Mouse (Mus musculus) kidney, embryonic 16.5 days (tissue): ENCODE measurements around the gene Pdk2. TPM values are rescaled to one million over a fixed set of nuclear protein-coding genes. Genes with fewer than 3 reads are reported as not detected.

Source experiments
- ATAC-seq: fragments of 200-750 bp; cut with Nextera tagmentation; 2 replicates; pipeline ENCODE4 v1.8.0; 2017; ENCODE audit warnings: moderate TSS enrichment; ENCODE audit not compliant: low FRiP score, low TSS enrichment
- H3K27ac ChIP-seq: fragments of 300-500 bp; sonication (generic); 2 replicates; pipeline ENCODE4 v1.5.1; 2014; ENCODE audit warnings: low read length
- H3K27me3 ChIP-seq: fragments of 300-500 bp; sonication (generic); 2 replicates; pipeline ENCODE4 v1.6.1; 2014; ENCODE audit warnings: low read length, control low read depth, mixed read lengths; ENCODE audit not compliant: insufficient read depth
- H3K36me3 ChIP-seq: fragments of 300-500 bp; sonication (generic); 2 replicates; pipeline ENCODE4 v1.6.1; 2014; ENCODE audit warnings: low read length, control low read depth, mixed read lengths; ENCODE audit not compliant: insufficient read depth
- H3K4me1 ChIP-seq: fragments of 300-500 bp; sonication (generic); 2 replicates; pipeline ENCODE4 v1.6.1; 2014; ENCODE audit warnings: low read length, control low read depth, mixed read lengths; ENCODE audit not compliant: insufficient read depth
- H3K4me2 ChIP-seq: fragments of 300-500 bp; sonication (generic); replicated peaks from 2 replicates; pipeline ENCODE4 v1.6.1; 2014; ENCODE audit warnings: low read depth, low read length
- H3K4me3 ChIP-seq: fragments of 300-500 bp; sonication (generic); 2 replicates; pipeline ENCODE4 v1.5.1; 2014; ENCODE audit warnings: mild to moderate bottlenecking, low read length
- H3K9ac ChIP-seq: fragments of 300-500 bp; sonication (generic); replicated peaks from 2 replicates; pipeline ENCODE4 v1.6.1; 2014; ENCODE audit warnings: low read length
- H3K9me3 ChIP-seq: fragments of 300-500 bp; sonication (generic); 2 replicates; pipeline ENCODE4 v1.6.1; 2016; ENCODE audit warnings: low read length, control low read depth
- WGBS: fragments of 180-500 bp; shearing (Covaris S2); extraction: QIAGEN DNeasy Blood & Tissue Kit; methylation state at CpG from one replicate; pipeline ENCODE4 v1.1.7; 2014; 5-methylcytosine and 5-hydroxymethylcytosine counted together
- polyA plus RNA-seq: library from polyadenylated mRNA; unstranded; fragments of >200 nt; fragmentation: Nextera tagmentation; extraction: Ambion mirVana; gene quantifications from 2 replicates; pipeline ENCODE4 v1.2.1, GENCODE M21; 2015

Pdk2 gene
- polyA plus RNA-seq, 1 experiment from 2014 or later, result 72.3 TPM

DNA sequence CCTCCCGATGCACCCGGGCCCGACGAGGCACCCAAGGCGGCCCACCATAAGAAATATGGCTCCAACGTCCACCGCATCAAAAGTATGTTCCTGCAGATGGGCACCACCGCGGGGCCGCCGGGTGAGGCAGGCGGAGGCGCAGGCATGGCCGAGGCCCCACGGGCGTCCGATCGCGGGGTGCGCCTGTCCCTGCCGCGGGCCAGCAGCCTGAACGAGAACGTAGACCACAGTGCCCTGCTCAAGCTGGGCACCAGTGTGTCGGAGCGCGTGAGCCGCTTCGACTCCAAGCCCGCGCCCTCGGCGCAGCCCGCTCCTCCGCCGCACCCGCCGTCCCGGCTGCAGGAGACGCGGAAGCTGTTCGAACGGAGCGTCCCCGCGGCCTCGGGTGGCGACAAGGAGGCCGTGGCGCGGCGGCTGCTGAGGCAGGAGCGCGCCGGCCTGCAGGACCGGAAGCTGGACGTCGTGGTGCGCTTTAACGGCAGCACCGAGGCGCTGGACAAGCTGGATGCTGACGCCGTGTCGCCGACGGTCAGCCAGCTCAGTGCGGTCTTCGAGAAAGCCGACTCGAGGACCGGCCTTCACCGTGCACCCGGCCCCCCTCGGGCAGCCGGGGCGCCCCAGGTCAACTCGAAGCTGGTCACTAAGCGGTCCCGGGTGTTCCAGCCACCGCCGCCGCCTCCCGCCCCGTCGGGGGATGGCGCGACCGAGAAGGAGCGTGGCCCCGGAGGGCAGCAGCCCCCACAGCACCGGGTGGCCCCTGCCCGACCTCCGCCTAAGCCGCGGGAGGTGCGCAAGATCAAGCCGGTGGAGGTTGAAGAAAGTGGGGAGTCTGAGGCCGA lies 49.3 kb downstream of the Pdk2 start:
- Histone ChIP-seq H3K27me3 (no peaks in the 10 kb centered on the region), H3K36me3 (peaks cover 6% of the 10 kb centered on the region), H3K9me3 (no peaks in the 10 kb centered on the region), H3K9ac (peak overlapping the region; percentile 93), H3K4me2 (peak overlapping the region; percentile 90), H3K4me3 (peak overlapping the region; percentile 95), H3K4me1 (peaks cover 69% of the 10 kb centered on the region), H3K27ac (peak overlapping the region; percentile 95)
- no peak for ATAC-seq
- WGBS, result under 1% methylated on average over 94 of the region's 99 CpGs

DNA sequence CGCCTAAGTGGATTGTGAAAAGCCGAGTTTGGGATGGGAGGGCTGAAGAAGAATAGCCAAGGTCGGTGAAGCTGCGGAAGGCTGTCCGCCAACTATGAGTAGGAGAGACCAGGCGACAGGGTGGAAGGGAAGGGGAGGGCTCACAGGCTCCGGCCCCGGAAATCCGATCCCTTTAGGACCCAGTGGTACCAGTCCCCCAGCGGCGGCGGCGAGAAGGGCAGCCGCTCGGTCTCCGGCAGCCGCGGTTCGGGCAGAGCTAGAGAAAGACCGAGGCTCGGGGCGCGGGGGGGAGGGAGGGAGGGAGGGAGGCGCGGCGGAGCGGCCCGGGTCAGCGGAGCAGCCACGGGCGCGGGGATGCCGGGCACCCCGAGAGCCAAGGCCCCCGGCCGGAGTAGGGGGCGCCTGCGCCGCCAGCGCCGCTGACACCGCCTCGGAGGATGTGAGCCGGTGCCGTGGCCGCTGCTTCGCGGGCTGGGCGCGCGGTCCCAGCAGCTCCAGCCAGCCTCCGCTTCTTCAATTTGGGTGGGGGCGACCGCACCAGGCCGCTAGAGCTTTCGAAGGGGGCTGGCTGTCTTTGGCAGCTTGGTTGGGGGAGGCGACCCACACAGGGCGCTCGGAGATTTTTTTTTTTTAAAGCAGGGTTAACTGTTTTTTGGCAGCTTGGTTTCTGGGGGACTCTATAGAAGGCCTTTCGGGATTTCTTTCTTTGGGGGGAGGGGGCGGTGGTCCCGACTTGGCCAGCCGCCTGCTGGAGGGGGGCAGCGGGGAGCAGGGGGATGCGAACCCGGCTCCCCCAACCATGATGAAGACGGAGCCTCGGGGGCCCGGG lies 50.2 kb downstream of the Pdk2 start, which contains the start of gene Ppp1r9b:
Gene Ppp1r9b (plus strand): TSS at position 287 of the 829 bp plus-strand sequence.
- no peaks in the 10 kb centered on the region for H3K27me3 ChIP-seq
- peak within 1 kb of the TSS; percentile 95 for H3K27ac ChIP-seq
- no peaks in the 10 kb centered on the region for H3K36me3 ChIP-seq
- peak within 1 kb of the TSS; percentile 93 for H3K9ac ChIP-seq
- H3K9me3 ChIP-seq, result no peaks in the 10 kb centered on the region
- H3K4me1 ChIP-seq, result peaks cover 68% of the 10 kb centered on the region
- peak within 1 kb of the TSS; percentile 95 for H3K4me3 ChIP-seq
- peak within 1 kb of the TSS; percentile 90 for H3K4me2 ChIP-seq
- under 1% methylated on average over 53 of the region's 69 CpGs for WGBS
- ATAC-seq, result peak; percentile 87

DNA sequence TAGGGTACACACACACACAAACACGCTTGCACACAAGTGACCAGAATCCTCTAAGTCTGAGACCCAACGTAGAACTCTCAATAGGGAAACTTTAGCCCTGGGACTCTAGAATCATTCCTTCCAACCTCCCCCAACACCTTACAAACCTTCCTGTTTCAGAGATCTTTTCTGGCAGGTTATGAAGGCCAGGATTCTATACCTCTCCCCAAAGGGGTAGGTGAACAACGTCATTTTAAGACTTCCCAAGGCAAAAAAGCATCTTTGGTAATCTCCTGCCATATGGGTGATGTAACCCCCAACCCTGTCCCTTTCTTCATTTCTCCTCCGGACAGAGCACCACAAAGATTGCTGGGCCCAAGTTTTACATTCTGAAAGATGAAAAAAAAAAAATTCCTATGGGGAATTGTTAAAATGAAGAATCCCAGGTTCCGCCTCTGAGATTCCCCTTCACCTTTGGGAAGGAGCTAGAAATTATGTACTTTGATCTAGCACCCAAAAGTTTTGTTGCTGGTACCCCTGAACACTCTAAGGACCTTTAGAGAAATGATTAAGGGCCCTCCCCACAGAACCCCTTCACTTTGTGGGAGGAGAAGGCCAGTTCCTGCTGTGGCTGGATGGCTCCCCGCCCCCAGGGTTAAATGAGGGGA lies 50.9 kb downstream of the Pdk2 start:
- Histone ChIP-seq H3K4me2 (peak overlapping the region; percentile 90), H3K27me3 (no peaks in the 10 kb centered on the region), H3K27ac (peak overlapping the region; percentile 95), H3K36me3 (no peaks in the 10 kb centered on the region), H3K4me1 (peaks cover 61% of the 10 kb centered on the region), H3K4me3 (peak overlapping the region; percentile 95), H3K9ac (peak overlapping the region; percentile 93), H3K9me3 (no peaks in the 10 kb centered on the region)
- no peak for ATAC-seq
- WGBS, result 43% methylated on average over 6 of the region's 6 CpGs

DNA sequence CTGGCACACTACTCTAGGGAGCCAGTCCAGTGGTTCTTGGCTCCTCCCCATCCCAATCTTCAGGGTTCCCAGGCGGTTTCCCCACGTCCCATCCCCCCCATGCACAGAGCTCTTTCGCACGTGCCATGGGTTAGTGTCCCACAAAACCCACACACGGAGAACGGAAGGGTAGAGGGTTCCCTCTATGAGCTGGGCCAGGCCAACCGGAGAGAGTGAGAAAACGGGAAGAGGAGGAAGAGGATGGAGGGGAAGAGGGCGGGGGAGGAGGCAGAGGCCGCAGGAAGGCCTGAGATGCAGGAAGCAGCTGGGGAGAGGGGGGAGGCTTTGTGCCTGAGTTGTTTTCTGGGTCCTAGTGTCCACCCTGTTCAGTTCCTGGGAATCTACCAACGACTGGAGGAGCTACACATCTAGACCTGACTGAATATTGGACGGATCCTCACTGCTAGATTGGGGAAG lies 51.6 kb downstream of the Pdk2 start:
- no peaks in the 10 kb centered on the region for H3K36me3 ChIP-seq
- 1% methylated on average over 12 of the region's 12 CpGs for WGBS
- H3K4me1 ChIP-seq, result peaks cover 54% of the 10 kb centered on the region
- peak; percentile 46 for ATAC-seq
- peak overlapping the region; percentile 95 for H3K4me3 ChIP-seq
- no peaks in the 10 kb centered on the region for H3K27me3 ChIP-seq
- H3K9ac ChIP-seq, result peak overlapping the region; percentile 93
- H3K9me3 ChIP-seq, result no peaks in the 10 kb centered on the region
- peak overlapping the region; percentile 90 for H3K4me2 ChIP-seq
- peak overlapping the region; percentile 95 for H3K27ac ChIP-seq

DNA sequence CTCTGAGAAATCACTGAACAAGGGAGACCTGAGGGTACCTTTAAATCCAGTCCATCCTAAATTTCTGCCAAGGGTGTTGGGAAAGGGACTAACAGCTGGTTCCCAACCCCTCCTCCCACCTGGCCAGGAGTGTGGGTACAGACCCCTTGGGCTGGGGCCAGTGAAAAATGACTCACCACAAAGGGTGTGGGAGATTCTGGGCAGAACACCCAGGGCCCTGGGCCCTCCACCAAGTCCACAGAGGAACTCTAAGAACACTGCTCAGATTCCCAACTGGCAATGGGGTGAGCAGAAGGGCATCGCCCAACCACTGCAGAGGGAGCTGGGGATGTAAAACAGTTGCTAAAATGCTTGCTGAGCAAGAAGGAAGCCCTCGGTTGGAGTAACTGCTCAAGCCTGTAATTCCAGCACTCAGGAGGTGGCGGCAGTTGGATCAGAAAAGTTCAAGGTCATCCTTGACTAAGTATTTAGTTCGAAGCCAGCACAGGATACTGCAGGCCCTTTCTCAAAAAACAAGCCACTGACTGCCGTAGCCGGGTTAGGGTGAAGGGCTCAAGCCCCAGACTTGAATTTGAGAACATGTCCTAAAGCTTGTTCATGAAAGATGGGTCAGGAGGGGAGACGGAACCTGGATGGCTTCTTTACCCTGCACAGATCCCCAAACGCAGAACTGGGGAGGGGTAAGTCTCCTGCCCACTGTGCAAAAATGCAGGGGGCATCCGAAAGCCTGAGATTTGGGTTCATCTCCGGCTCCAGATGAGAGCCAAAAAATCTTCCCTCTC lies 52.2 kb downstream of the Pdk2 start:
- Histone ChIP-seq H3K4me1 (peaks cover 48% of the 10 kb centered on the region), H3K27ac (peak overlapping the region; percentile 95), H3K4me2 (peak overlapping the region; percentile 90), H3K27me3 (no peaks in the 10 kb centered on the region), H3K9me3 (no peaks in the 10 kb centered on the region), H3K9ac (peak overlapping the region; percentile 93), H3K36me3 (no peaks in the 10 kb centered on the region), H3K4me3 (peak overlapping the region; percentile 95)
- 12% methylated on average over 10 of the region's 10 CpGs for WGBS
- no peak for ATAC-seq

DNA sequence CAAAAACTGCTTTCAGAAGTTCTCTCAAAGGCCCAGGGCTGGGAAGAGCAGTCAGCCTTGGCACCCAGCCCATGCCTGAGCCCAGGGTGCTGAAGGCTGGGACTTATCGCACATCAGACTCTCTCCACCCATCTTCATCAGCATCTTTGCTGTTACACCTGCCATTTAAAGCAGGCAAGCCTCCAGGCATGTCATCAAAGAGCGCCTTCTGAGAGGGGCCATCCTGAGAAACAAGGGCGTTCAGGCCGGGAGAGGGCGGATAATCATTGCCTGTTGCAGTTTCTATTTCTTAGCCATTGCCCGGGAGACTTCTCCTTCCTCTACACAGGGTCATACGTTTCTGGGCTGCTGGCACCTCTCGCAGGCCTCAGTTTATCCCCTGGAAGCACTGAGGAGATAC lies 53.3 kb downstream of the Pdk2 start:
- H3K9ac ChIP-seq, result no peak overlapping the region
- no peak for ATAC-seq
- H3K4me3 ChIP-seq, result no peak overlapping the region
- no peaks in the 10 kb centered on the region for H3K9me3 ChIP-seq
- WGBS, result 89% methylated on average over 8 of the region's 8 CpGs
- no peaks in the 10 kb centered on the region for H3K36me3 ChIP-seq
- no peak overlapping the region for H3K4me2 ChIP-seq
- H3K27me3 ChIP-seq, result no peaks in the 10 kb centered on the region
- H3K27ac ChIP-seq, result no peak overlapping the region
- H3K4me1 ChIP-seq, result peaks cover 37% of the 10 kb centered on the region

DNA sequence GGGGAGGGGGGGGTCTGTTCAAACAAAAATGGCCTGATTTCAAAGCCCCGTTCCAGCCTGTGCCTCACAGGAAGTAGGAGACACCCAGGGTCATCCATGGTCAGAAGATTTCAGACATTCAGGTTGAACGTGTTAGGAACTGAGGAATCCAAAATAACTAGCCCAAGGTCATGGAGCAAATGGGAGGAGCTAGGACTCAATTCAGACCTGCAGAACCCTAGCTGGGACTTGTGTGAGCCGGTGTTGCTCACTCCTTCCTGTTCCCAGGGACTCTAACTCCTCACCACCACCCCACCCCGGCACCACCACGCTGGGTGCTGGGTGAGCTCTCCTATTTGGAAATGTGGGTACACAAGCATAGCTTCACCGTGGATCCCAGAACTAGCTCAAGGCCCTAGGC lies 53.8 kb downstream of the Pdk2 start:
- WGBS, result 42% methylated on average over 6 of the region's 6 CpGs
- no peak for ATAC-seq
- no peak overlapping the region for H3K27ac ChIP-seq
- no peak overlapping the region for H3K9ac ChIP-seq
- H3K9me3 ChIP-seq, result no peaks in the 10 kb centered on the region
- no peak overlapping the region for H3K4me2 ChIP-seq
- peaks cover 32% of the 10 kb centered on the region for H3K4me1 ChIP-seq
- no peaks in the 10 kb centered on the region for H3K36me3 ChIP-seq
- H3K4me3 ChIP-seq, result no peak overlapping the region
- no peaks in the 10 kb centered on the region for H3K27me3 ChIP-seq

DNA sequence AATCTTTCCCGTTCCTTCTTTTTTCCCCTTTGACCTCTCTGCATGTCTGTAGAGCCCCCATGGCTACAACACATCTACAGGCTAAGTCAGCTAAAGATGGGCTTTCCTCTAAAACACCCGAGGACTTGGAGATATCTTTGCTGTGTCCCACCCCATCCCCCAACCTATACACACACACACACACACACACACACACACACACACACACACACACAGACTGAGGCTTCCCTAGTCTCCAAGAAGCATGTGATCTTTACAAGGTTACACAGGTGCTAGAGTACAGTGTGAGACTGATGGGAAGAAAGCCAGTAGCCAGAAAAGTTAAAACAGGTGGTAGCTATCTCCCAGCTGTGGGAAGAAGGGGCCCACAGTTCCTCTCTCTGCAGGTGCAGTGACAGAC lies 54.7 kb downstream of the Pdk2 start:
- 71% methylated on average over 2 of the region's 2 CpGs for WGBS
- H3K4me1 ChIP-seq, result peaks cover 29% of the 10 kb centered on the region
- H3K27ac ChIP-seq, result no peak overlapping the region
- H3K9me3 ChIP-seq, result no peaks in the 10 kb centered on the region
- no peaks in the 10 kb centered on the region for H3K36me3 ChIP-seq
- no peak overlapping the region for H3K4me2 ChIP-seq
- no peak overlapping the region for H3K4me3 ChIP-seq
- ATAC-seq, result no peak
- H3K9ac ChIP-seq, result no peak overlapping the region
- H3K27me3 ChIP-seq, result no peaks in the 10 kb centered on the region

DNA sequence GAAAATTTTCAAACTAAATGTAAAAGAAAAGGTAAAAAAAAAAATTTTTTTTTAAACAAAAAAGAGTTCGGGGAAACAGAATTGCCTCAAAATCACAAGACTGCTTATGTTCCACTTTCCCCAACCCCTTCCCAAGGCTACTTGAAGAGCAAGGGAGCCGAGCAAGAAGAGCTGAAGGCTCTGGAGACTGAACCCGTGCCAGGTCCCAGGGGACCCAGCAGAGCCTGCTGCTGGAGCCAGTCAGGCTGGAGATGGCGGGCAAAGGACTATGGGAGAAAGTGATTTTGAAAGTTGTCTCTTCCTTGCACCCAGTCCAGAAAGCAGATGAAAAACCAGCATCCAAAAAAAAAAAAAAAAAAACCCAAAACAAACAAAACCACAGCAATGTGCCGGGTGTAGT lies 55.3 kb downstream of the Pdk2 start:
- Histone ChIP-seq H3K27ac (no peak overlapping the region), H3K4me2 (no peak overlapping the region), H3K36me3 (no peaks in the 10 kb centered on the region), H3K4me3 (no peak overlapping the region), H3K9me3 (no peaks in the 10 kb centered on the region), H3K27me3 (no peaks in the 10 kb centered on the region), H3K4me1 (peaks cover 29% of the 10 kb centered on the region), H3K9ac (no peak overlapping the region)
- WGBS, result 75% methylated on average over 5 of the region's 5 CpGs
- ATAC-seq, result no peak
